Mouse (Mus musculus) gonadal fat pad, adult 2 months (tissue): ENCODE data around the gene Plscr2. TPM values are rescaled to one million over a fixed set of nuclear protein-coding genes. Genes with fewer than 3 reads are reported as not detected.

Source experiments
- DNase-seq: peaks from one replicate; pipeline ENCODE4 v3.0.0-alpha.2; 2012; ENCODE audit warnings: low read depth
- polyA plus RNA-seq: library from polyadenylated mRNA; depleted of rRNA; stranded (reverse); fragments of >200 nt; gene quantifications from 2 replicates; pipeline ENCODE4 v1.2.3, GENCODE M21; 2012; rRNA removed

Gene Plscr2
- polyA plus RNA-seq = 5.8 and 6.6 TPM in 2 replicates

- no peak for DNase-seq
Measured at GRCm38 (mm10) chr9:92275486-92276207, at the start of gene Plscr2. TSS of gene Plscr2 (plus strand) at chr9:92275602.

GRCm38 (mm10) chr9:92226127-92226655 lies 49.2 kb upstream of the Plscr2 start:
- DNase-seq = no peak

GRCm38 (mm10) chr9:92226795-92227194 lies 48.6 kb upstream of the Plscr2 start:
- DNase-seq = no peak

GRCm38 (mm10) chr9:92228867-92229832 lies 46.3 kb upstream of the Plscr2 start:
- no peak for DNase-seq

- DNase-seq = no peak
Measured at GRCm38 (mm10) chr9:92229833-92230205, 45.6 kb upstream of the Plscr2 start.

GRCm38 (mm10) chr9:92234901-92235458 lies 40.4 kb upstream of the Plscr2 start:
- no peak for DNase-seq

- no peak for DNase-seq
Measured at GRCm38 (mm10) chr9:92248773-92249446, 26.5 kb upstream of the Plscr2 start.

- no peak for DNase-seq
Measured at GRCm38 (mm10) chr9:92249447-92249852, 26.0 kb upstream of the Plscr2 start, which contains the start of gene Plscr1. TSS of gene Plscr1 (plus strand) at chr9:92249750.

- DNase-seq = no peak
Measured at GRCm38 (mm10) chr9:92249987-92250772, 25.2 kb upstream of the Plscr2 start.

- no peak for DNase-seq
Measured at GRCm38 (mm10) chr9:92252718-92253117, 22.7 kb upstream of the Plscr2 start.

GRCm38 (mm10) chr9:92253585-92254321 lies 21.6 kb upstream of the Plscr2 start:
- no peak for DNase-seq

- no peak for DNase-seq
Measured at GRCm38 (mm10) chr9:92260481-92261159, 14.8 kb upstream of the Plscr2 start.

- DNase-seq = no peak
Measured at GRCm38 (mm10) chr9:92265719-92266118, 9.7 kb upstream of the Plscr2 start.

GRCm38 (mm10) chr9:92266558-92267171 lies 8.7 kb upstream of the Plscr2 start:
- DNase-seq = no peak

- no peak for DNase-seq
Measured at GRCm38 (mm10) chr9:92267732-92268131, 7.7 kb upstream of the Plscr2 start.

GRCm38 (mm10) chr9:92269829-92270404 lies 5.5 kb upstream of the Plscr2 start:
- DNase-seq = no peak

GRCm38 (mm10) chr9:92270927-92271326 lies 4.5 kb upstream of the Plscr2 start:
- DNase-seq = no peak

- no peak for DNase-seq
Measured at GRCm38 (mm10) chr9:92272650-92273049, 2.8 kb upstream of the Plscr2 start.

GRCm38 (mm10) chr9:92273271-92273670 lies 2.1 kb upstream of the Plscr2 start:
- DNase-seq = no peak
